Mouse (Mus musculus): ENCODE data around the gene Prcp. TPM values are rescaled to one million over a fixed set of nuclear protein-coding genes. Genes with fewer than 3 reads are reported as not detected.
"Not testable (repeated sequence)": the region's sequence is repeated elsewhere in the genome, so short reads cannot be mapped to it uniquely, and the experiment has no call there.

Prcp gene
- total RNA-seq, 2 experiments from 2014 or later: 12.1 to 13.4 TPM

- DNase-seq (ENCODE audit: low spot score in 2 of 2): no peak
These were observed 104.0 kb downstream of the Prcp start for GRCm38 (mm10) chr7:92978225-92978624.

- DNase-seq (ENCODE audit: low spot score in 2 of 2): not testable (repeated sequence)
These were observed 104.5 kb downstream of the Prcp start for GRCm38 (mm10) chr7:92978720-92979119.

GRCm38 (mm10) chr7:92980741-92981140 lies 106.5 kb downstream of the Prcp start:
- DNase-seq (ENCODE audit: low spot score in 2 of 2): no peak

- no peak for DNase-seq (ENCODE audit: low spot score in 2 of 2)
These were observed 107.6 kb downstream of the Prcp start for GRCm38 (mm10) chr7:92981864-92982263.

Other genes with a start within 250 kb of the Prcp start
- 1 to 10 TPM; 6.5 to 8.3 TPM for gene Ankrd42, start 237.3 kb upstream of the Prcp start, total RNA-seq (2021)
- 10 to 100 TPM; 46.2 to 60.4 TPM for gene Pcf11, start 204.5 kb upstream of the Prcp start, total RNA-seq (2021)
- 1 to 10 TPM; 4.4 to 8.0 TPM for gene Rab30, start 132.9 kb upstream of the Prcp start, total RNA-seq (2021)
- under 1 TPM; 0.42 to 0.86 TPM for gene Ddias, start 223 bp upstream of the Prcp start, total RNA-seq (2021)
- 1 to 10 TPM; 2.2 to 3.0 TPM for gene Fam181b, start 205.4 kb downstream of the Prcp start, total RNA-seq (2021)

Measured in adrenal gland, adult 18-20 months (tissue).